Mouse (Mus musculus): ENCODE measurements around the gene Fcgr1. TPM values are rescaled to one million over a fixed set of nuclear protein-coding genes. Genes with fewer than 3 reads are reported as not detected.
"Not testable (repeated sequence)": the region's sequence is repeated elsewhere in the genome, so short reads cannot be mapped to it uniquely, and the experiment has no call there.

Gene Fcgr1
- polyA plus RNA-seq, 1 experiment from 2014 or later: 2.4 TPM

GRCm38 (mm10) chr3:96243921-96244572 lies 49.7 kb downstream of the Fcgr1 start:
- peaks cover 31% of the 10 kb centered on the region for H3K4me1 ChIP-seq
- H3K27me3 ChIP-seq: no peaks in the 10 kb centered on the region
- no peak for ATAC-seq (ENCODE audit: low FRiP score, low read depth)
- no peaks in the 10 kb centered on the region for H3K36me3 ChIP-seq
- 0 out of 2 replicates have a peak overlapping the region, but pooled peaks have one; percentile 50 for H3K4me3 ChIP-seq
- peak overlapping the region; percentile 65 for H3K4me2 ChIP-seq (replicated peaks)
- 84% methylated on average over 7 of the region's 7 CpGs for WGBS
- H3K9ac ChIP-seq (replicated peaks): peak overlapping the region; percentile 73
- H3K9me3 ChIP-seq: no peaks in the 10 kb centered on the region
- H3K27ac ChIP-seq (replicated peaks): peak overlapping the region; percentile 98

DNA sequence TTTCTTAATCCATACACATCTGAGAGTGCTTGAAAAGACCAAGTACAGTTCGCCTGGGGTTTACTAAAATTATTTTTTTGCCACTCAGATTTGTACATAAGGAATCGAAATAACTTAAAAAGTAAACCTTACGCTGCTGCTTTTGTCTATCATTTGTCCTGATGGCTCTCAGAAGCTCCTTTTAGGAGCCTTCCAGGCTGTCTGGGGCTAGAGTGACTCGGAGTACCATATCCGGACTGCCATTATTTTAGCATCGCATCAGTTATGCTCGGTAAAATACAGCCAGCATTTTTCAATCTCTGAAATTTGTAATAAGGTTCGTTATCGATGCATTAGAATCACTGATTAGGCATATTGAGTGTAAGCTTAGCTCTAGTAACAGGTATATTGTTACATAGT lies 53.0 kb downstream of the Fcgr1 start:
- ATAC-seq (ENCODE audit: low FRiP score, low read depth): no peak
- 75% methylated on average over 9 of the region's 9 CpGs for WGBS
- Histone ChIP-seq H3K27me3 (no peaks in the 10 kb centered on the region), H3K27ac (replicated peaks) (peak overlapping the region; percentile 88), H3K36me3 (no peaks in the 10 kb centered on the region), H3K9ac (replicated peaks) (peak overlapping the region; percentile 41; the same call in 1 of the 2 replicates), H3K9me3 (no peaks in the 10 kb centered on the region), H3K4me2 (replicated peaks) (peak overlapping the region; percentile 42), H3K4me1 (peaks cover 28% of the 10 kb centered on the region), H3K4me3 (peak overlapping the region; percentile 19; the same call in 1 of the 2 replicates)

DNA sequence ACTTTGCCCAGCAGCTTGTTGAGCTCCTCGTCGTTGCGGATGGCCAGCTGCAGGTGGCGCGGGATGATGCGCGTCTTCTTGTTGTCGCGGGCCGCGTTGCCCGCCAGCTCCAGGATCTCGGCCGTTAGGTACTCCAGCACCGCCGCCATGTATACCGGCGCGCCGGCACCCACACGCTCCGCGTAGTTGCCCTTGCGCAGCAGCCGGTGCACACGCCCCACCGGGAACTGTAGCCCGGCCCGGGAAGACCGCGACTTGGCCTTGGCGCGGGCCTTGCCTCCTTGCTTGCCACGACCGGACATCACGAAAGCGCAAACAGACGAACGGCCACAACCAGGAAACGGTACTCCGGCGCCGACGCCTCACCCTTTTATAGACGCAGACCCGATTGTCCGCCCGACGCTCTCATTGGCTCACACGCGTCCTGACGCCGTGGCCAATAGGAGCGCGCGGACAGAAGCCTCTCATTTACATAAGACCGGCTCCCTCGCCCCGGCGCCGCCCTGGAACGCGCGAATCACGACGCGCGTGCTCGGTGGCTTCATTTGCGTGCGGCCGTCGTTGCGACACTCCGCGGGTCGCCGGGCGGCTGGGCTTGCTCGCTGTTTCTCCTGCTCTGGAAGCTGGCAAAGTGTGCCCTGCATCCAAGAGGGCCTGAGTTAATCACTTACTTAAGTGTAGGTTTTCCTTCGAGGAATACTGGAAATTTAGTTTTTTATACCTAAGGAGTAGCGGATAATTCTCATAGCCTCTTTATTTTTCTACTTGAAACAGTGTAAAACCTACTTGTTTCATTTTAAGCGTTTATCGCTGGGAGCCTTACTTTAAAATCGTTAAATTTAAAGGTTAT lies 53.6 kb downstream of the Fcgr1 start, which contains the start of gene Hist2h2aa2:
Gene Hist2h2aa2, minus strand, starts transcription at position 328 of the 850 bp plus-strand sequence.
- H3K4me1 ChIP-seq: peaks cover 28% of the 10 kb centered on the region
- H3K9me3 ChIP-seq, H3K36me3 ChIP-seq, H3K27me3 ChIP-seq: not testable (repeated sequence)
- H3K4me2 ChIP-seq (replicated peaks): peak within 1 kb of the TSS; percentile 45
- WGBS: 4% methylated on average over 37 of the region's 85 CpGs
- peak within 1 kb of the TSS; percentile 38 for H3K4me3 ChIP-seq
- ATAC-seq (ENCODE audit: low FRiP score, low read depth): peak; percentile 77
- peak within 1 kb of the TSS; percentile 50; the same call in 1 of the 2 replicates for H3K9ac ChIP-seq (replicated peaks)
- peak within 1 kb of the TSS; percentile 88 for H3K27ac ChIP-seq (replicated peaks)

DNA sequence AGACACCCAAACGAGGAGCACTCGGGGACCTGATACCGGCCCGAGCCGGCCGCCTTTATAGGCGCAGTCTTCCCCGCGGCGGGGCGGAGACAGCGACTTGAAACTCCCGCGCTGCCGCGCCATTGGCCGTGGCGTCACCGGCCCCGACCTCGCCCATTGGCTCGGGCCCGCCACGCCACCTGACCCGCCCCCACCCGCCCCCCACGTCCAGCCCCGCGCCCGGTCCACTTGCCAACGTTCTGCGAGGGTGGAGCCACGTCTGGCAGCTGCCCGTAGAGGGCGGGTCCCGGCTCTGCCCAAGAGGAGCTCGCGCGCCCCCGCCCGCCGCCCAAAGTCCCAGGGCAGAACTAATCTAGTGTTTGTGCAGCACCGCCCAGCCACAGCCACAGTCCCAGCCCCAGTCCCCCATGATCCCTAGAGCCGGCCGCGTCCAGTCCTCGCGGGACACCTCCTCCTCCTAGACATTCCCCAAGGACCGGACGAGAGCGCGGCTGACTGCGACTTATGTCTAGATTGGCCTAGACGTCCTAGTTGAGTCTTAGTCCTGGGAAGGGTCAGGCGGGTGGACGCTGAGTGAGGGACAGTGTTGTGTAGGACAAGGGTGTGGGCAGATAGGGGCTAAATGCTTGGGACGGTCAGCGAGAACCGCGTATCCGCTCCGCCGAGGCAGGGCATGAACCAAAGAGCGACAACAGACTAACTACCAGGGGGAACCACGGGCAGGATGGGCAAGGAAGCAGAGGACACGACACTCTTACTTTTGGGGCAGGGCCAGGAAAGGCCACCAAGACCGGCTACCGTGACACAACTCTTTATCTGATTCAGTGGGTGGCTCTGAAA lies 54.6 kb downstream of the Fcgr1 start, which contains the start of gene Hist2h3c2:
Gene Hist2h3c2, minus strand, starts transcription at position 174 of the 840 bp plus-strand sequence.
- Histone ChIP-seq H3K4me2 (replicated peaks) (peak within 1 kb of the TSS; percentile 57), H3K27ac (replicated peaks) (peak within 1 kb of the TSS; percentile 79), H3K9ac (replicated peaks) (peak within 1 kb of the TSS; percentile 60), H3K4me1 (peaks cover 23% of the 10 kb centered on the region), H3K4me3 (peak within 1 kb of the TSS; percentile 47)
- H3K9me3 ChIP-seq, H3K27me3 ChIP-seq, H3K36me3 ChIP-seq: not testable (repeated sequence)
- ATAC-seq (ENCODE audit: low FRiP score, low read depth): peak; percentile 95
- under 1% methylated on average over 11 of the region's 68 CpGs for WGBS

DNA sequence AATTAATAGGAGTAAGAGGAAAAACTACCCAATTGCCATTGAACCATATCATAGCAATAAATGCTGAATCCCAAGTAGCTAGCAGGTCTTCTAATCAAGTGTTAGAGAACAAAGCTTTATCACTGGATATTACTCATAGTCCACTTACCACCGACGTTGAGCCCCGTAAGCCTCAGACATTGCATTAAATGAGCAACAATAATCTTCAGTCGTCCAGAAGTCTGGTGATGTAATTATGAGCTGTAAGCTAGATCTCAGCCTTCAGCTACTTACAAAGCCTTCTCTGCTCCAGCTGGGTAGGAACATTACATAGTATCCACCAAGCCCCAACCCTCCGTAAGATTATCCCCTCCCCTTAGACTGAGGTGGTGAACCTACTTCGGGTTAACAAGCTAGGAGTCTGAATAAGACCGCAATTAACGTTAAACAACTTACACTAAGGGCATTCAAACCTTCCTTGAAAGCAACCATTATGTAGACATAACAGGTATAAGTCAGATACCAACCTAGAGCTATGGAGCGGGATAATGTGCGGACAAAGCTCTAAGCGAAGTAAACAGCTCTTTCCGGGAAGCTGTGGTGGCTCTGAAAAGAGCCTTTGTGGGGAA lies 55.8 kb downstream of the Fcgr1 start:
- no peaks in the 10 kb centered on the region for H3K36me3 ChIP-seq
- peak overlapping the region; percentile 57 for H3K4me2 ChIP-seq (replicated peaks)
- H3K27me3 ChIP-seq: no peaks in the 10 kb centered on the region
- H3K27ac ChIP-seq (replicated peaks): peak overlapping the region; percentile 72
- peaks cover 19% of the 10 kb centered on the region for H3K4me1 ChIP-seq
- H3K4me3 ChIP-seq: peak overlapping the region; percentile 47
- no peak for ATAC-seq (ENCODE audit: low FRiP score, low read depth)
- no peaks in the 10 kb centered on the region for H3K9me3 ChIP-seq
- WGBS: under 1% methylated on average over 12 of the region's 12 CpGs
- peak overlapping the region; percentile 60 for H3K9ac ChIP-seq (replicated peaks)

DNA sequence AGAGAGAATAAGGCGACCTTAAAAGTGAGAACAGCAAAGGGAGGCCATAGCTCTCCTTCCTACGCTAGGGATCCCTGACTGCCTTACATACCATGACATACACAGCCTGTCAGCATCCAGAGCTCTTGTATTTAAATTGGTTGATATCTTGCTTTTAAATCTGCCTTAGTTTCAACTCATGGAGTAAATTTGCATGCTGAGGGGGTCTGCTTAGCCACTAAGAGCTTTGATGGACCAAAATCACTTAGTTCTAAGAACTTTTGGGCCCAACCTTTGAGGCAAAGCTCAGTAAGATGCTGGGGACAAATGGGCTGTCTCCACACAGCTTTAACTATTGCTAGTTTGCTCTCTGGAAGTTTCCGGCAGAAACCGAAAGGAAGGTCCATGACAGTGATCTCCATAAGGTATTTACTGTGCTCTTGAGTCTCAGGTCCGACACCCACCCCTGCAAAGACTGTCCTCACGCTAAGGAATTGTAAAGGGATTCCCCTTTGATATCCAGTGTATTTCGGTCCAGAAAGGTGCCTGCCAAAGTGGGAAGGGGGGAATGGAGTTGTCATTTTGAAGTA lies 56.4 kb downstream of the Fcgr1 start:
- Histone ChIP-seq H3K4me1 (peaks cover 19% of the 10 kb centered on the region), H3K4me3 (peak overlapping the region; percentile 47), H3K27ac (replicated peaks) (peak overlapping the region; percentile 72), H3K27me3 (no peaks in the 10 kb centered on the region), H3K9ac (replicated peaks) (peak overlapping the region; percentile 60), H3K4me2 (replicated peaks) (peak overlapping the region; percentile 57), H3K36me3 (no peaks in the 10 kb centered on the region), H3K9me3 (no peaks in the 10 kb centered on the region)
- no peak for ATAC-seq (ENCODE audit: low FRiP score, low read depth)
- 30% methylated on average over 7 of the region's 7 CpGs for WGBS

- H3K36me3 ChIP-seq: no peaks in the 10 kb centered on the region
- H3K4me3 ChIP-seq: peak overlapping the region; percentile 47
- H3K9ac ChIP-seq (replicated peaks): peak overlapping the region; percentile 60; the same call in 1 of the 2 replicates
- peaks cover 19% of the 10 kb centered on the region for H3K4me1 ChIP-seq
- H3K27me3 ChIP-seq: no peaks in the 10 kb centered on the region
- H3K4me2 ChIP-seq (replicated peaks): peak overlapping the region; percentile 57
- no peak for ATAC-seq (ENCODE audit: low FRiP score, low read depth)
- H3K27ac ChIP-seq (replicated peaks): peak overlapping the region; percentile 72; the same call in 1 of the 2 replicates
- no peaks in the 10 kb centered on the region for H3K9me3 ChIP-seq
- 87% methylated on average over 4 of the region's 4 CpGs for WGBS
Observed at GRCm38 (mm10) chr3:96236834-96237334, 56.9 kb downstream of the Fcgr1 start.

DNA sequence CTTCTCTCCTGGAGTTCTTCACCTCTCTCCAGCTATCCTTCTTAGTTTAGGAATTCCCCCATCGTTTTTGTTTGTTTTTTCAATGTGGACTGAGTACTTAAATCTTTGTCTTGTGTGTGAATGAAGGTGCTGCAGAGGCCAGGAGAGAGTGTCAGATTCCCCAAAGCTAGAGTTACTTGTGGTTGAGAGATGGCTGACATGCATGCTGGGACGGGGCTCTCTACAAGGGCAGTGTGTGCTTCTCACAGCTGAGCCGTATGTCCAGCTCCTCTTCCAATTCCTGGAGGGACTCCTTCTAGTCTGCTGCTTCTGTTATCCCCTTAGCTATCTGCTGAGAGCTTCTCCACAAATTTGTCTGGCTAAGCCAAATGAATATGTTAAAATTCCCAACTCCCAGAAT lies 57.9 kb downstream of the Fcgr1 start:
- H3K27ac ChIP-seq (replicated peaks): no peak overlapping the region
- no peaks in the 10 kb centered on the region for H3K27me3 ChIP-seq
- no peak overlapping the region for H3K9ac ChIP-seq (replicated peaks)
- no peak overlapping the region for H3K4me3 ChIP-seq
- H3K36me3 ChIP-seq: no peaks in the 10 kb centered on the region
- no peak for ATAC-seq (ENCODE audit: low FRiP score, low read depth)
- no peaks in the 10 kb centered on the region for H3K9me3 ChIP-seq
- H3K4me2 ChIP-seq (replicated peaks): no peak overlapping the region
- 65% methylated on average over 3 of the region's 3 CpGs for WGBS
- H3K4me1 ChIP-seq: peaks cover 18% of the 10 kb centered on the region

DNA sequence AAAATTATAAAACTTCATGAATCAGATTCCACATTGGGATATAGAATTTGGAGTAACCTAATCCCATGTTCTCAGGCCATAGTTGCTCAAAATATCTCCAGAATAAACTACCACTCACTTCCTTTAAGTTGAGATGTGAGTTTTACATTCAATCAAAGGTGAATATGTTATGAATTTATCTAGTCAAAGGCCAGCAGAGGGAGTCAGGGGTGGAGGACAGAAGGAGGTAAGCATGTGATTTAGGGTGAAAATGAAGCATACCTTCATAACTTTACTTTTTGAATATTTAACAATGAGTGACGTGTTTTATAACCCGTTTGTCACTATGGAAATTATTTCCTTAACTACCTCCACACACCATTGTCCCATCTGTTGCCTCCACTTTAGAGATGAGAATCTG lies 58.9 kb downstream of the Fcgr1 start:
- ATAC-seq (ENCODE audit: low FRiP score, low read depth): no peak
- WGBS: 98% methylated on average over 2 of the region's 2 CpGs
- no peak overlapping the region for H3K4me2 ChIP-seq (replicated peaks)
- no peak overlapping the region for H3K4me3 ChIP-seq
- H3K27ac ChIP-seq (replicated peaks): no peak overlapping the region
- no peaks in the 10 kb centered on the region for H3K9me3 ChIP-seq
- H3K4me1 ChIP-seq: peaks cover 16% of the 10 kb centered on the region; the same call in 1 of the 2 replicates
- H3K36me3 ChIP-seq: no peaks in the 10 kb centered on the region
- H3K27me3 ChIP-seq: no peaks in the 10 kb centered on the region
- no peak overlapping the region for H3K9ac ChIP-seq (replicated peaks)

All from midbrain, embryonic 12.5 days (tissue).